Mouse (Mus musculus) G1E (cell line): Measurements from ENCODE around the gene Cnot6l. TPM values are rescaled to one million over a fixed set of nuclear protein-coding genes. Genes with fewer than 3 reads are reported as not detected.

Experiments used
- ATAC-seq: 2 replicates; pipeline ENCODE4 v1.8.0; 2016; ENCODE audit warnings: mild to moderate bottlenecking; ENCODE audit not compliant: insufficient number of reproducible peaks, poor library complexity, low FRiP score, severe bottlenecking; ENCODE audit errors: extremely low read depth
- DNase-seq: peaks from one replicate; pipeline ENCODE4 v3.0.0; 2012; ENCODE audit warnings: low spot score
- H3K27me3 ChIP-seq: 2 replicates; pipeline ENCODE4 v1.6.1; 2012; ENCODE audit warnings: mild to moderate bottlenecking, low read length, inconsistent platforms; ENCODE audit not compliant: insufficient read depth
- H3K36me3 ChIP-seq: replicated peaks from 2 replicates; pipeline ENCODE3; 2012; ENCODE audit warnings: mild to moderate bottlenecking, inconsistent platforms
- H3K4me1 ChIP-seq: 2 replicates; pipeline ENCODE4 v1.6.1; 2012; ENCODE audit warnings: low read depth, low read length, inconsistent platforms, mixed read lengths; ENCODE audit not compliant: insufficient read depth
- H3K4me3 ChIP-seq: 2 replicates; pipeline ENCODE4 v1.5.1; 2012; ENCODE audit warnings: low read depth, mild to moderate bottlenecking, inconsistent platforms, low read length, moderate library complexity, mixed read lengths
- H3K9me3 ChIP-seq: replicated peaks from 2 replicates; pipeline ENCODE4 v1.6.1; 2012; ENCODE audit warnings: inconsistent platforms
- CTCF ChIP-seq: IDR thresholded peaks from 2 replicates; pipeline ENCODE4 v1.5.1; 2012; ENCODE audit warnings: low read depth, low read length, inconsistent platforms, mixed read lengths
- GATA1 ChIP-seq: IDR thresholded peaks from 2 replicates; pipeline ENCODE4 v1.6.1; 2012; ENCODE audit warnings: borderline replicate concordance, low read length, inconsistent platforms, mixed read lengths
- GATA2 ChIP-seq: IDR thresholded peaks from 2 replicates; pipeline ENCODE4 v1.6.1; 2012; ENCODE audit warnings: low read depth, low read length, inconsistent platforms, borderline replicate concordance
- POLR2AphosphoS5 ChIP-seq: IDR thresholded peaks from 2 replicates; pipeline ENCODE4 v1.6.1; 2012; ENCODE audit warnings: low read depth, low read length, inconsistent platforms; ENCODE audit not compliant: insufficient replicate concordance
- TAL1 ChIP-seq: conservative IDR thresholded peaks from 2 replicates; pipeline ENCODE4 v1.6.1; 2012; ENCODE audit warnings: low read depth, low read length, inconsistent platforms, mixed read lengths
- polyA plus RNA-seq: library from polyadenylated mRNA; stranded (reverse); fragments of >175 nt; gene quantifications from 2 replicates; pipeline ENCODE4 v1.2.3, GENCODE M21; 2012
- total RNA-seq, 2 experiments: library from RNA; stranded (forward) in 1 of 2; stranded (reverse) in 1 of 2; fragments of 200-1000 nt in 1 of 2; fragments of >200 nt in 1 of 2; fragmentation: Nextera tagmentation in 1 of 2; gene quantifications; 2 replicates each; pipeline ENCODE4 v1.2.3; 2014 to 2017

The Cnot6l gene
- total and polyA plus RNA-seq, 3 experiments = 6.8 to 190 (median 141) TPM

GRCm38 (mm10) chr5:96201462-96202154, 37.6 kb upstream of the Cnot6l start:
- Histone ChIP-seq H3K36me3 (no peaks in the 10 kb centered on the region), H3K4me3 (no peak overlapping the region; the same call in 1 of the 2 replicates), H3K27me3 (no peaks in the 10 kb centered on the region), H3K9me3 (no peaks in the 10 kb centered on the region), H3K4me1 (peaks cover 30% of the 10 kb centered on the region)
- ATAC-seq = peak; percentile 76
- no peak for TF ChIP-seq GATA1
- no peak for TF ChIP-seq GATA2
- peak; percentile 48 for TF ChIP-seq TAL1
- no peak for TF ChIP-seq POLR2AphosphoS5
- no peak for TF ChIP-seq CTCF
- DNase-seq = peak; percentile 29

- no peaks in the 10 kb centered on the region for H3K9me3 ChIP-seq
- H3K27me3 ChIP-seq = no peaks in the 10 kb centered on the region
- H3K4me1 ChIP-seq = peaks cover 30% of the 10 kb centered on the region
- no peaks in the 10 kb centered on the region for H3K36me3 ChIP-seq
- H3K4me3 ChIP-seq = no peak overlapping the region
- TF ChIP-seq TAL1 (no peak), CTCF (no peak)
- DNase-seq = no peak
- ATAC-seq = no peak
Observed at GRCm38 (mm10) chr5:96200269-96200668, 36.3 kb upstream of the Cnot6l start.

GRCm38 (mm10) chr5:96198271-96198670, 34.3 kb upstream of the Cnot6l start:
- TF ChIP-seq GATA2 (no peak), POLR2AphosphoS5 (no peak), GATA1 (no peak), CTCF (no peak), TAL1 (no peak)
- no peak for ATAC-seq

GRCm38 (mm10) chr5:96196547-96197052, 32.6 kb upstream of the Cnot6l start:
- no peak for ATAC-seq
- H3K4me3 ChIP-seq = no peak overlapping the region
- DNase-seq = no peak
- no peaks in the 10 kb centered on the region for H3K9me3 ChIP-seq
- peaks cover 19% of the 10 kb centered on the region for H3K4me1 ChIP-seq
- H3K27me3 ChIP-seq = no peaks in the 10 kb centered on the region
- no peak for TF ChIP-seq CTCF
- no peaks in the 10 kb centered on the region for H3K36me3 ChIP-seq

More at GRCm38 (mm10) chr5:96198271-96198670, 34.3 kb upstream of the Cnot6l start:
- Histone ChIP-seq H3K36me3 (no peaks in the 10 kb centered on the region), H3K4me1 (peaks cover 27% of the 10 kb centered on the region), H3K4me3 (no peak overlapping the region), H3K9me3 (no peaks in the 10 kb centered on the region), H3K27me3 (no peaks in the 10 kb centered on the region)
- no peak for DNase-seq

DNA sequence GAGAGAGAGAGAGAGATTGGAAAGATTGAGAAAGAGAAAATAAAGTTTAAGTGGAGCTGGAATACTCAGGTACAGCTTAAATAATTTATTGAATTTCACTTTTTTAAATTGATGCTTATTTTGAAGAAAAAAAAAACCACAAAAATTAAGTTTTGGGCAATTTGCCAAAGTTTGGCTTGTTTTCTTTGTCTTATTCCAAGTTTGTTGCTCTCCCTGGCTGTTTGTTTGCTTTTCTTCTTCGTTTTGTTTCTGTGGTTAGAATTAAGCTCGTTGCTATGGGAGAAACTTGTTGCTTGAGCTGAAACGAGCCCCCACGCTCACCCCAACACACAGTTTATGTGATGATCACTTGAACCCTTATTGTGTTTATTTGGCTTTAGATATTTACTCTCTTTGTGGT, 27.3 kb upstream of the Cnot6l start:
- no peak for ATAC-seq
- no peaks in the 10 kb centered on the region for H3K9me3 ChIP-seq
- no peak for TF ChIP-seq CTCF
- no peak for TF ChIP-seq GATA1
- no peak for TF ChIP-seq TAL1
- no peak for TF ChIP-seq GATA2
- no peak for TF ChIP-seq POLR2AphosphoS5

GRCm38 (mm10) chr5:96189761-96190160, 25.8 kb upstream of the Cnot6l start:
- no peak for ATAC-seq
- peaks cover 9% of the 10 kb centered on the region for H3K4me1 ChIP-seq
- no peak for DNase-seq
- 0 out of 2 replicates have a peak, but pooled peaks cover 7% of the 10 kb centered on the region for H3K27me3 ChIP-seq
- TF ChIP-seq GATA1 = no peak
- TF ChIP-seq TAL1 = no peak
- TF ChIP-seq GATA2 = no peak
- no peak for TF ChIP-seq CTCF
- TF ChIP-seq POLR2AphosphoS5 = no peak
- no peaks in the 10 kb centered on the region for H3K36me3 ChIP-seq
- H3K9me3 ChIP-seq = no peaks in the 10 kb centered on the region
- no peak overlapping the region for H3K4me3 ChIP-seq

More for the DNA sequence above, 27.3 kb upstream of the Cnot6l start:
- H3K27me3 ChIP-seq = 0 out of 2 replicates have a peak, but pooled peaks cover 7% of the 10 kb centered on the region
- DNase-seq = no peak
- H3K36me3 ChIP-seq = no peaks in the 10 kb centered on the region
- peaks cover 9% of the 10 kb centered on the region for H3K4me1 ChIP-seq
- no peak overlapping the region for H3K4me3 ChIP-seq
